Mouse (Mus musculus): ENCODE data around the gene Bnip1.

The Bnip1 gene

DNA sequence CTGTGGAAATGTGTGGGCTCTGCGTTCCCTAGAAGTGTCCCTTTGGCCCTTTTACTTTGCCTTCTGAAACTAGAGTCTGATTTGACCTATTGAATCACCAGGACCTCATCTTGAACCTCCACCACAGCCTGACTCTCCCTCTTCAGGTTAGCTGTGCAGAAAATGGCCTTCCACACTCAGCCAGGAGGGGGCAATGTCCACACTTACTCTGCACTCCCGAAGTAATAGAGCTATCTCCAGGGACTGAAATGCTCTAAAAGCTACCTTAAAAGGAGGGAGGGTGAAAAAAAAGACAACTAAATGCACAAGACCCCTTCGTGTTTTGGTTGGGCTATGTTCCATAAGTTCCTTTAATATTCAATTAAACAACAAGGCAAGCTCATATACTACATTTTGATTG, 13.9 kb downstream of the Bnip1 start:
- DNase-seq, result no peak

- DNase-seq, result no peak
Measured at GRCm38 (mm10) chr17:26795386-26795785, 14.5 kb downstream of the Bnip1 start.

GRCm38 (mm10) chr17:26797379-26798128, 16.7 kb downstream of the Bnip1 start:
- DNase-seq, result no peak

GRCm38 (mm10) chr17:26802886-26803285, 22.0 kb downstream of the Bnip1 start:
- DNase-seq, result no peak

DNA sequence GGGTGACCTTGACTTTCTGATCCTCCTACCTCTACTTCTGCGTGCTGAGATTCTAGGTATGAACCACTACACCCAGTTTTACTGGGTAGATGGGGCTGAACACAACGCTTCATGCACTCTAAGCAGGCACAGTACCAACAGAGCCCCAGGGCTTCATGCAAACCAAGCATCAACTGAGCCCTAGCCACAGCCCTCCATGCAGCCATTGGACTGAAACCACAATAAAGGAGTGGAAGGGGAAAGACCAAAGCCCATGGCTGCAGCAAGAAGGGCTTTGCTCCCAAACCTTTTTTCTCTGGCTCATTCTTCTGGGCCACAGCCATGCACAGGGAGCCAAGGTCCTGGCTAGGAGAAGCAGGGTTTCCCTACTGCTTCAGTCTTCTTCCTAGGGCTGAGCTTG, 31.7 kb downstream of the Bnip1 start:
- DNase-seq, result no peak

GRCm38 (mm10) chr17:26813497-26813896, 32.6 kb downstream of the Bnip1 start:
- DNase-seq, result no peak

GRCm38 (mm10) chr17:26816810-26817209, 35.9 kb downstream of the Bnip1 start:
- no peak for DNase-seq

- no peak for DNase-seq
Measured at GRCm38 (mm10) chr17:26817776-26818175, 36.9 kb downstream of the Bnip1 start.

DNA sequence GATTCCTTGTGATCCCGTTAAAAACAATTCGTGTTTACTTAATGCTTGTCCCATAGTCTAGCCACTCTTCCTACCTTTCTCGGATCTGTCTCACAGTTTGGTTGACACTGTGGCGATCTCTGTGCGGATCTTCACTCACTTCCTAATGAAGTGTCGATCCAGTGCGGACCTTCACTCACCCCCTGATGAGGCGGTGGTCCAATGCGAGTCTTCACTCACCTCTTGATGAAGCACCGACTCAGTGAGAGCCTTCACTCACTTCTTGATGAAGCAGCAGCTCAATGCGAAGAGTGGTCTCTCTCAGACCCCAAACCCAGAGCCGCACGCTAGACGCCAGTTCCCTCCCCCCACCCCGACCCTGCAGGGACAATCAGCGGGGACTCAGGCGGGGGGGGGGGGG, 45.3 kb downstream of the Bnip1 start:
- DNase-seq, result no peak

- DNase-seq, result no peak
Measured at GRCm38 (mm10) chr17:26833806-26834205, 52.9 kb downstream of the Bnip1 start.

DNA sequence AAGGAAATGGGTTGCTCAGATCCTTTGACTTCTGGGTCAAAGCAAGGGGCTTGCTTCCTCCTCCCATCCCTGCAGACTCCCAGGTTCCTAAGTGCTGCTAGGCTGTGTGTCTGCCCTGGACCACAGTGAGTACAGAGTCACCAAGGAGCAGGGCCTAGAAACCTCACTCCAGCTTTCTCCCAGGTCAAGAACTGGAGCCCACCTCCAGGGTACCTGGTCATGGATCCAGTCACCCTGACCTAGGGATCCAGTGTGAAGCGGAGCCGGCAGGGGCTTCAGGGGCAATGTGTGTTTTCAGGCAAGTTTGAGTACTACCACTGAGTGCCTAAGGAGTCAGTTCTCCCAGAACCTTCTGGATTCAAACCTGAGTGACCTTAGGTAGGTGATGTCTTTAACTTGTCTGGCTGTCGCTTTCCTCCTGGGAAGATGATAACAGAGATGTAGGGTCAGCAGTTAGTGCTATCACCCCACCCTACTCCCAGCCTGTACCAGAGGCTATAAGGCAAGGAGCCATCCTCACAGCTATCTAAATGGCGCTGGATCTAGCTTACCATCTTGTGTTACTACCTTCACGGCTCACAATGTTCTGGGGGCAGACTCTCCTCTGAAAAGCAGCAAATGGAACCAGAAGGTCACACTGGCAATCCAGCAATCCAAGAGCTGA, 53.6 kb downstream of the Bnip1 start:
- no peak for DNase-seq

GRCm38 (mm10) chr17:26834966-26835755, 54.3 kb downstream of the Bnip1 start:
- no peak for DNase-seq

DNA sequence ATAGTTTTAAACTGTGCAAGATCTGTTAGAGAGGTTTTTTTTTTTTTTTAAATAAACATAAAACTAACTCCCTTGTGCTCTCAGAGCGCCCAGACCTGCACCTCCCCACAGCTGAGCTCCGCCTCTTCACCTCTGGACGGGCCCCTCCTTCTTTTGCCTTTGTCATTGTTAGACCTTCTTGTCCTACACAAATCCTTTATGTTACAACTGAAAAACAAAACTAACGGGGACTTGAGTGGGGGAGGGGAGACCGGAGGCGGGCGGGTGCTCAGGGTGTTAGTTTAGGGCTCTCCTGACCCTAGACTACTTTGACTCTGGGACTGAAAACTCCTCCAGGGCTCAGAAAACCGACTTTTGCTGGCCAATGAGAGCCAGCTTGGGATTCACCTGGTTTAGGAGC, 55.1 kb downstream of the Bnip1 start:
- DNase-seq, result no peak

DNA sequence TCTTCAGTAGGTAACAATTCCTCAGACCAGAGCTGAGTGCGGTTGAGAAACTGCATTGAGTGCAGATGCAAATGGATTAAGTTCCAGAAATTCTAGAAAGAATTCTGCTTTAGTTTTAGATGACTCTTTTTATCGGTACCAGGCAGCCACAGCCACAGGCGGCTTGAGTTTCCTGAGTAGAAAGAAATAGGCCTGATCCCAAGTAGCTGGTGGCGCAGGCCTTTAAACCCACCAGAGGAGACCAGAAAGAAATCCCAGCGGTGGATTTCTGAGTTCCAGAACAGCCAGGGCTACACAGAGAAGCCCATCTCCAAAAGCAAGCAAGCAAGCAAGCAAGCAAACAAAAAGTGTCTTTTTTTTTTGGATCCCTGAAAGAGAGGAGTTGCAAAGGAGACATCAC, 55.5 kb downstream of the Bnip1 start:
- DNase-seq, result no peak

DNA sequence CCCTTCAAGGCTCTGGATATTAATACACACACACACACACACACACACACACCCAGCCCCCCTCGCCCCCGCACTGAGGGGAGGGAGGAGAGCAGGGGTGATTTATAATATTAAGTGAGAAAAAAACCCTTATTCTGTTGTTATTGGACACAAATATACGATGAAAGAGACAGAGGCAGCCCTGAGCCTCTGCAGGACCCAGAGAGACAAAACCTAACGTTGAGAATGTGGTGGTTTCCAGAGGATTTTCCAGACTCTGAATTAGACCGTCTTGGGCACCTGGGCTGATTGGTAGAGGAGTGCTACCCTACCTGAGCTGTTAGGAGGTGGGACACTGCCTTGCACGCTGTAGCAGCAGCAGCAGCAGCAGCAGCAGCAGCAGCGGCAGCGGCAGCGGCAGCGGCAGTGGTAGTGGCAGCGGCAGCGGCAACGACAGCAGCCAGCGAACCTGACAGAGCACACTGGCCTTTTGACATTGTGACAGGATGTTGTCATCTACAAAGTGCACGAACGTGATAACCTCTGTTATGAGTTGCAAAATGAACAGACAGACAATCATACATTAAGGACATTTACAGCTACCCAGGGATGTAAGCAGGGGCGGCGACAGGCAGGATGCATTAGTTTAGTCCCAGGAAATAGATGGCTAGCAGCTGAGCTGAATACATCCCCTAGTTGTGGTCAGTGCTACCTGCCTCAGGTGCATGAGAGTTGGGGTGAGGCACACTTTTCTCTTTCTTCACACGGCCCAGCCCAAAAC, 56.1 kb downstream of the Bnip1 start:
- no peak for DNase-seq

DNA sequence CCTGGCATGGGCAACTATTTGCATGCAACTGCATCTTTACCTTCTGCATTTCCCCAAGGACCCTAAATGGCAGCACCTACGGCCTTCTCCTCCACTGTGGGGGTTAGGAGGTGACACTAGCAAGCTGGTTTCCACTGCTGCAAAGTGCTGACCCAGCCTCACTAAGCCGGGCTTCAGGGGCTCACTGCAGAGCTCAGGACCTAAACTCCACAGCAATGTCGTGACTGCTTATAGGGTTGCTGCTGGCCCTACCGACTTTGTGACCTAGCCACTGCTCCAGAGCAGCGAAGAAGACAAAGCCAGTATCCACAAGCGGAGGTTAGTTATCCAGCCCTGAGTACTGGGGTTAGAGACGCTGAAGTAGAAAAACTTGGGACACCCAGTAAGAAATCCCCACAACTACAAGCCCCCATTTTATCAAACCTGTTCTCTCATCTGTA, 56.7 kb downstream of the Bnip1 start:
- DNase-seq, result no peak

- DNase-seq, result no peak
Measured at GRCm38 (mm10) chr17:26838191-26838910, 57.5 kb downstream of the Bnip1 start.

DNA sequence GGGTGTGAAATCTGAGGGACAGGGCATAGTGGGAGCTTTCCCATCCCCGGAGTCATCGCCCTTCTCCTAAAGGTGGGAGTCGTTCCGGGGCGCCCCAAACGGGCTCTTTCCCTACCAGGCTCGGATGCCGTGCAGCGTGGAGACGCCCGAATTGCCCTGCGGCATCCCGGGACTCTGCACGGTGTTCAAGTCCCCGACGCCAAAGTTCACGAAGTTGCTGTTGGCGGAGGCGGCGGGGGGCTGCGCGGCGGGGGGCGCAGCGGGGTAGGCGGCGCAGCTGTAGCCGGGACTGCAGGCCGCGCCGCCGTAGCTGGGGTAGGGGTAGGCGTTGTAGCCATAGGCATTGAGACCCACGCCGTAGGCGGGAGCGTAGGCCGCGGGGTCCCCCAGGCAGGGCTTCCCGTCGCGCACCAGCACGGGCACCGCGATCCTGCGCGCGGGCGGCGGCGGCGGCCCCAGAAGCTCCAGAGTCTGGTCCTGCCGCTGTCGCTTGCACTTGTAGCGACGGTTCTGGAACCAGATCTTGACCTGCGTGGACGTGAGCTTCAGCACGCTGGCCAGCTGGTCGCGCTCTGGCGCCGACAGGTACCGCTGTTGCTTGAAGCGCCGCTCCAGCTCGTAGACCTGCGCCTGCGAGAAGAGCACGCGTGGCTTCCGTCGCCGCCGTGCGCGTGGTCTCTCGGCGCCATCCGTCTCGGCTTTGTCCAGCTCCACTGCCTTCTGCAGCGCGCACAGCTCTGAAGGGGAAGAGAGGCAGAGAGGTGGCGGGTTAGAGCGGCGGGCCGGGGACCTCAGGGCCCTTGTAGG, 58.2 kb downstream of the Bnip1 start:
- DNase-seq, result no peak

DNA sequence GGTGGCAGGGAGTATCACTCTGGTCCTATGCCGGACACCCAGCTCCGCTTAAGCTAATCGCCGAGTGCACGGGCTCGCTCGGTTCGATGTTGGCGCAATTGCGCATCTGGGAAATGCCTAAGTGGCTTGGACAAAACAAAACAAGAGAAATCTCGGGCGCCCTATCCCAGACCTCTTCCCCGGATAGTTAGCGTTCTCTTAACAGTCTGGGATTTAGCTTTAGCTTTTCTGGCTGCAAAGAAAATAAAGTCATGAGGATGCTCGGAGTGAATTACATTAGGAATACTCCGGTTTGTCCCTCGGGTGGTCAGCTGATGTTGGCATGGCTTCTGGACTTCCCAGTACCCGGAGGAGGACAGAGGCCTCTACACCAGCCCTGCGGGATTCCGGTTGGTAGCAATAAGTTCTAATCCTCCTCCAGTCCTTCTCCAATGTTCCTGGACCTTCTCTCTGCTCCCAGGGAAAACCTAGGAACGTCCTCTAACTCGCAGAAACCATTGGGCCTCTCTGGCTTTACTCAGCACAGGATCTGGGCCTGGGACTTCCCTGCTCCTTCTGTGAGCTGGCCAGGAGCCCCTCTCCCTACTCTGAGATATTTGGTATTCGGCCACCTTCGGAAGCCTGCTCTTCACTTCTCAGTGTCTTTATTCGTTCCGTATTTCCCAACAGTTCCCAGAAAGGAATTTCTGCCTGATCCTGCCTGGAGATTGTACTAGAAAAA, 59.0 kb downstream of the Bnip1 start:
- DNase-seq, result no peak

DNA sequence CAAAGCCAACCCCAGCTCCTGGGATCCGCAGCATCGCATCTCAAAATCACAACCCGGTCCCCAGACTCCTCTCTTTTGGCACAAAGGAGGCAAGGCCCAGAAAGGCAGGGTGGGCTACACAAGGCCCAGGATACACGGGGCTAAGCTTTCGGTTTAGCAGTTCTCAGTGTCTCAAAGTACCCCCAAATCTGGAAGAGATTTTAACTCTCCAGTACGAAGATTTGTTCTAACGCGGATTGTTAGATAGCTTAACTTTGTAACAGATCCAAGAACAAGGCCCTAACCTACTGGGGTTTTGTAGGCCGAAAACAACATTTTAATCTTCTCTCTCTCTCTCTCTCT, 59.5 kb downstream of the Bnip1 start:
- no peak for DNase-seq

Data from cerebellum, adult 9-10 months (tissue).